Mouse (Mus musculus) left cerebral cortex, adult 2 months (tissue): ENCODE results near the gene Iqub. TPM values are rescaled to one million over a fixed set of nuclear protein-coding genes. Genes with fewer than 3 reads are reported as not detected.
A peak's percentile ranks its signal among the peaks of the same experiment; 100 is the strongest.

Experiments used
- DNase-seq, 2 experiments: peaks; one replicate each; pipeline ENCODE4 v3.0.0; 2021 to 2022; ENCODE audit warnings: low spot score in 2 of 2, mixed read lengths in 1 of 2; ENCODE audit errors: extremely low spot score in 1 of 2
- H3K27ac ChIP-seq: fragments of 200-600 bp; 2 replicates; pipeline ENCODE4 v1.8.1; 2022
- H3K4me3 ChIP-seq: fragments of 200-600 bp; 2 replicates; pipeline ENCODE4 v1.8.1; 2022
- CTCF ChIP-seq: fragments of 200-600 bp; IDR thresholded peaks from 2 replicates; pipeline ENCODE4 v1.8.1; 2022; ENCODE audit warnings: antibody characterized with exemption, mild to moderate bottlenecking, moderate library complexity
- intact Hi-C: fragments of 180-260 bp; cut with DNase I; formaldehyde crosslinking; loops from one replicate; pipeline ENCODE4 v1.15.1; 2025
- total RNA-seq, 2 experiments: library from RNA; stranded (reverse); gene quantifications; 2 replicates each; pipeline ENCODE4 v1.2.3; 2021

Iqub gene
- total RNA-seq, 2 experiments from 2014 or later = 2.4 to 2.8 TPM

GRCm38 (mm10) chr6:24530711-24531420 is 16.0 kb upstream of the Iqub start:
- TF ChIP-seq CTCF = no peak
- intact Hi-C loops = loop anchor here (1.0 to 2.0 kb wide), 2 partner anchors 96 to 190 kb away; no protein-coding TSS in a partner anchor
- DNase-seq = no peak
- H3K4me3 ChIP-seq = peak overlapping the region; percentile 34; the same call in 1 of the 2 replicates
- H3K27ac ChIP-seq = no peak overlapping the region

GRCm38 (mm10) chr6:24530166-24530565 is 15.3 kb upstream of the Iqub start:
- intact Hi-C loops = loop anchor here (1.0 to 2.0 kb wide), 2 partner anchors 97 to 191 kb away; no protein-coding TSS in a partner anchor
- Histone ChIP-seq H3K4me3 (peak overlapping the region; percentile 34; the same call in 1 of the 2 replicates), H3K27ac (no peak overlapping the region)
- peak; percentile 63 for TF ChIP-seq CTCF
- peak in 1 of 2 experiments; percentile 40 for DNase-seq

- TF ChIP-seq CTCF = no peak
- no peak for DNase-seq
- peak within 1 kb of the TSS; percentile 84 for H3K4me3 ChIP-seq
- intact Hi-C loops = no loop called here
- peak within 1 kb of the TSS; percentile 92 for H3K27ac ChIP-seq
These were observed 13.1 kb upstream of the Iqub start, which contains the start of gene Asb15 for GRCm38 (mm10) chr6:24528064-24528243. Asb15 (plus strand) TSS chr6:24528144.

GRCm38 (mm10) chr6:24527155-24528063 is 12.5 kb upstream of the Iqub start, which contains the start of gene Ndufa5:
Ndufa5 (minus strand) TSS chr6:24528013.
- no peak for TF ChIP-seq CTCF
- H3K27ac ChIP-seq = peak within 1 kb of the TSS; percentile 92
- intact Hi-C loops = no loop called here
- DNase-seq = peak; percentile 87 to 93
- peak within 1 kb of the TSS; percentile 84 for H3K4me3 ChIP-seq

GRCm38 (mm10) chr6:24525705-24526104 is 10.8 kb upstream of the Iqub start:
- H3K4me3 ChIP-seq = peak overlapping the region; percentile 84; the same call in 1 of the 2 replicates
- no peak for DNase-seq
- intact Hi-C loops = no loop called here
- no peak overlapping the region for H3K27ac ChIP-seq
- TF ChIP-seq CTCF = no peak

- Histone ChIP-seq H3K4me3 (no peak overlapping the region), H3K27ac (no peak overlapping the region)
- no peak for DNase-seq
- intact Hi-C loops = loop anchor here (10.0 kb wide), 1 partner anchor 1021 kb away; no protein-coding TSS in a partner anchor
- TF ChIP-seq CTCF = peak; percentile 79
These were observed 1.3 kb upstream of the Iqub start for GRCm38 (mm10) chr6:24516197-24516596.

- Histone ChIP-seq H3K27ac (no peak overlapping the region), H3K4me3 (no peak overlapping the region)
- no peak for TF ChIP-seq CTCF
- DNase-seq = no peak
- intact Hi-C loops = no loop called here
These were observed 10.7 kb downstream of the Iqub start for GRCm38 (mm10) chr6:24504141-24504540.

- Histone ChIP-seq H3K4me3 (no peak overlapping the region), H3K27ac (no peak overlapping the region)
- intact Hi-C loops = no loop called here
- DNase-seq = no peak
- TF ChIP-seq CTCF = peak; percentile 84
These were observed 24.5 kb downstream of the Iqub start for GRCm38 (mm10) chr6:24490341-24490740.

GRCm38 (mm10) chr6:24486530-24486929 is 28.3 kb downstream of the Iqub start:
- no peak for TF ChIP-seq CTCF
- Histone ChIP-seq H3K27ac (no peak overlapping the region), H3K4me3 (no peak overlapping the region)
- intact Hi-C loops = no loop called here
- no peak for DNase-seq

- DNase-seq = peak in 1 of 2 experiments; percentile 19
- no peak for TF ChIP-seq CTCF
- intact Hi-C loops = loop anchor here (5.0 kb wide), 1 partner anchor 53 kb away; no protein-coding TSS in a partner anchor
- Histone ChIP-seq H3K4me3 (no peak overlapping the region), H3K27ac (peak overlapping the region; percentile 71)
These were observed 44.2 kb downstream of the Iqub start for GRCm38 (mm10) chr6:24470571-24471132.

- peak overlapping the region; percentile 71 for H3K27ac ChIP-seq
- no peak for TF ChIP-seq CTCF
- DNase-seq = no peak
These were observed 44.7 kb downstream of the Iqub start for GRCm38 (mm10) chr6:24470135-24470534.

GRCm38 (mm10) chr6:24456097-24456496 is 58.8 kb downstream of the Iqub start:
- TF ChIP-seq CTCF = peak; percentile 79
- no peak overlapping the region for H3K27ac ChIP-seq
- no peak overlapping the region for H3K4me3 ChIP-seq
- DNase-seq = peak; percentile 74 to 88
- intact Hi-C loops = loop anchor here (5.0 to 10.0 kb wide), 3 partner anchors 49 to 961 kb away; no protein-coding TSS in a partner anchor

More at GRCm38 (mm10) chr6:24470135-24470534, 44.7 kb downstream of the Iqub start:
- H3K4me3 ChIP-seq = no peak overlapping the region
- intact Hi-C loops = loop anchor here (5.0 kb wide), 1 partner anchor 53 kb away; no protein-coding TSS in a partner anchor
